Mouse (Mus musculus) myocyte (in vitro differentiated cells): ENCODE measurements around the gene Ube2f.
A peak's percentile ranks its signal among the peaks of the same experiment; 100 is the strongest.

Experiments
- E2F4 ChIP-seq: IDR thresholded peaks from one replicate; pipeline ENCODE4 v1.6.1; 2011; ENCODE audit warnings: mild to moderate bottlenecking, control low read depth, moderate library complexity; ENCODE audit not compliant: insufficient read depth
- MAX ChIP-seq: IDR thresholded peaks from one replicate; pipeline ENCODE4 v1.6.1; 2011; ENCODE audit warnings: low read depth, mild to moderate bottlenecking, control low read depth
- MYOD1 ChIP-seq, 3 experiments: IDR thresholded peaks; one replicate each; pipeline ENCODE4 v1.6.1; 2011; ENCODE audit warnings: control low read depth in 2 of 3, low read depth in 2 of 3, mild to moderate bottlenecking in 2 of 3, moderate library complexity in 1 of 3; ENCODE audit not compliant: insufficient read length in 2 of 3, control insufficient read depth in 1 of 3
- POLR2A ChIP-seq: IDR thresholded peaks from one replicate; pipeline ENCODE4 v1.6.1; 2011; ENCODE audit warnings: low read depth, mild to moderate bottlenecking, control low read depth, moderate library complexity; ENCODE audit not compliant: insufficient read length
- POLR2AphosphoS2 ChIP-seq: IDR thresholded peaks from one replicate; pipeline ENCODE4 v1.6.1; 2011; ENCODE audit warnings: low read depth, control low read depth; ENCODE audit not compliant: insufficient read length
- REST ChIP-seq: IDR thresholded peaks from one replicate; pipeline ENCODE4 v1.6.1; 2011; ENCODE audit warnings: mild to moderate bottlenecking, control low read depth, moderate library complexity; ENCODE audit not compliant: insufficient read depth, insufficient read length
- TCF12 ChIP-seq: IDR thresholded peaks from one replicate; pipeline ENCODE4 v1.6.1; 2011; ENCODE audit warnings: mild to moderate bottlenecking, control low read depth; ENCODE audit not compliant: poor library complexity, insufficient read depth, severe bottlenecking
- USF1 ChIP-seq: IDR thresholded peaks from one replicate; pipeline ENCODE4 v1.6.1; 2011; ENCODE audit warnings: low read depth, mild to moderate bottlenecking, control low read depth, moderate library complexity

GRCm38 (mm10) chr1:91211099-91211498, 39.0 kb upstream of the Ube2f start:
- TF ChIP-seq USF1 (no peak), E2F4 (no peak), POLR2A (no peak), REST (no peak), POLR2AphosphoS2 (no peak), TCF12 (no peak), MYOD1 (IDR thresholded peaks at IDR 0.05; ENCODE audit: control insufficient read depth in 1 of 3, insufficient read length in 2 of 3, low read depth in 2 of 3) (peak in 1 of 3 experiments; percentile 50), MAX (no peak)
